Mouse (Mus musculus) lung, adult 2 months (tissue): ENCODE measurements around the gene Brs3.

ENCODE experiments used
- CTCF ChIP-seq: fragments of 200-500 bp; IDR thresholded peaks from 2 replicates; pipeline ENCODE4 v1.5.1; 2011; ENCODE audit warnings: mild to moderate bottlenecking, low read length, control low read depth; ENCODE audit not compliant: insufficient read depth
- POLR2A ChIP-seq: fragments of 200-500 bp; IDR thresholded peaks from 2 replicates; pipeline ENCODE4 v1.6.1; 2011; ENCODE audit warnings: low read depth, mild to moderate bottlenecking, control low read depth, low read length, borderline replicate concordance; ENCODE audit errors: extremely low read depth

DNA sequence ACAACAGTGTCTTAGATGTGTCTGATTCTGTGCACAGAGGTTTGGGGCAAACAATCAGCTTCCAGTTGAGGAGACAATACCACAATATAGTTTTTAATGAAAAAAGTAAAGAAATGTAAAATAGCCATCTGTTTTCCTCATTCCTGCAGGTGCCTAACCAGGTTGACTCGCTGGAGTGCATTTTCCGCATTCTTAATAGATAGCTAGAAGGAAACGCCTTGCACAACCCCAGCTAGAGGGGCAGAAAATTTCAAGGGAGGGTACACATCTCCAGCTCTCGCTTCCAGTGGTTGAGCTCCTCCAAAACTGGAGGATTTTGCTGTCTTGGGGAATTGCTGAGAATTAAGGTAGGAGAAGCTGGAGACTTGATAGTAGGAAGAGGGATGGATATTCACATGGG lies 44.9 kb downstream of the Brs3 start, which contains the start of gene Vgll1:
- TF ChIP-seq CTCF (no peak), POLR2A (no peak)
